Mouse (Mus musculus) layer of hippocampus, adult 9-10 months (tissue): Measurements from ENCODE around the gene Ubxn7.
"Not testable (repeated sequence)": the region's sequence is repeated elsewhere in the genome, so short reads cannot be mapped to it uniquely, and the experiment has no call there.

Experiments
- DNase-seq: peaks from one replicate; pipeline ENCODE4 v3.0.0; 2022; ENCODE audit warnings: low spot score

The Ubxn7 gene

GRCm38 (mm10) chr16:32332040-32332555 is at the start of gene Ubxn7:
Gene Ubxn7, plus strand, starts transcription at chr16:32332257.
- DNase-seq, result peak; percentile 91

GRCm38 (mm10) chr16:32282608-32283007 is 49.4 kb upstream of the Ubxn7 start:
- DNase-seq, result no peak

DNA sequence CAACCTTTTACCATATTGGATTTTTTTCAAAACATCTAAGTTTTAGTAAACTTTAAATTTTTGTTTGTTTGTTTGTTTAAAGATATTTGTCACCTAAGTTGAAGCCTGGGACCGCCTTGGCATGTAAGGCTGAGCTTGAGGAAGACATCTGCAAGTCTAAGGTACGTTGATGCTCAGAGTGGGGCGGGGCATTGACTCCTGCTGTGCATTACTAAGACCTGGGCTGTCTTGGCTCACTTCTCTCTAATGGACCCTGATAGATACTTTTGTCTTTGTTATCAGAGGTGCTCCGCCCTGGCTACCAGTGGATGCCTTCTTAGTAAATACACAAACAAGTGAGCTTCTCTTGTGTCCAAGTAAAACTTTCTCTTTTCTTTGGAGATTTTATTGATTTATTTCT is 40.2 kb upstream of the Ubxn7 start:
- DNase-seq, result no peak

DNA sequence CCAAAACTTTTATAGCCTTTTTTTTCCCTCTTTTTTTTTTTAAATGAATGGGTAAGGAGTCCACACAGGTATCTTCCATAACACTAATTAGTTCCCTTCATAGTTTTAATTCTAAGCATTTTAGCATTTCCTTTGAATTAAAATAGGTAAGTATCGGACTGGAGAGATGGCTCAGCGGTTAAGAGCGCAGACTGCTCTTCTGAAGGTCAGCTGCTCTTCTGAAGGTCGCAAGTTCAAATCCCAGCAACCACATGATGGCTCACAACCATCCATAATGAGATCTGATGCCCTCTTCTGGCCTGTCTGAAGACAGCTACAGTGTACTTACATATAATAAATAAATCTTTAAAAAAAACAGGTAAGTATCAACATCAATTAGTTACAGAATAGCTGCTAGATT is 32.4 kb upstream of the Ubxn7 start:
- not testable (repeated sequence) for DNase-seq

GRCm38 (mm10) chr16:32303046-32303445 is 29.0 kb upstream of the Ubxn7 start:
- DNase-seq, result no peak

DNA sequence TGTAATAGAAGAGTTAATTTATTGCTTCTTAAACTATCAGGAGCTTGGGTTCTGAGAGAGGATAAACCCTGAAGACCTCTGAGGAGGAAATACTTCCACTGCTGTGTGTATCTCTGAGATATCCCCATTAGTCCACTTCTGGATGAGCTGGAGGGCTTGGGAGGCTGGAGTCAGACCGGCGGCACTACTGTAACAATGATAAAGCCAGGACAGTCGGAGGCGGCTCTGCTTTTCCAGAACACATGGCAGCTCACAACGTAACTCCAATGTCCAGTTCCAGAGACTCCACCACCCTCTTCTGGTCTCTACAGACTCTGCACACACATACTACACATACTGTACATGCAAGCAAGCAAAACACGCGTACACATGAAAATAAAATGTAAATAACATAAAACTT is 28.2 kb upstream of the Ubxn7 start:
- DNase-seq, result no peak

- no peak for DNase-seq
Measured at GRCm38 (mm10) chr16:32311970-32312369, 20.1 kb upstream of the Ubxn7 start.

DNA sequence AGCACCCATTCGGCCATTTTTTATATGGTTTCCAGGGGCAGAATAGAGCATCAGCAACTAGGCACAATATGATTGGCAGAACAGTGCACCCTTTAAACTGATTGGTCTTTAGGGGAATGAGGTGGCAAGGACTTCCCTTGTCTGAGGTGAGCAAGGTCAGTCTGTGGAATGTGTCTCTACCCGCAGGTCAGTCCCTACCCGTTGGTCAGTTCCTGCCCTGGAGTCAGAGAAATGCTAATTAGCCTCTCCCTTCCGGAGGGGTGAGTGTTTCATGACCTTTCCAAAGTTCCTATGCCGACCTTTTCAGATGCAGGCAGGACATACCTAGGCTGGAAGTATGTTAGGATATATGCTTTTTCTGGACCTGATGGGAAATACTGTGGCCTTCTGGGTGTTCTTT is 19.7 kb upstream of the Ubxn7 start:
- no peak for DNase-seq

- DNase-seq, result no peak
Measured at GRCm38 (mm10) chr16:32312859-32313258, 19.2 kb upstream of the Ubxn7 start.

DNA sequence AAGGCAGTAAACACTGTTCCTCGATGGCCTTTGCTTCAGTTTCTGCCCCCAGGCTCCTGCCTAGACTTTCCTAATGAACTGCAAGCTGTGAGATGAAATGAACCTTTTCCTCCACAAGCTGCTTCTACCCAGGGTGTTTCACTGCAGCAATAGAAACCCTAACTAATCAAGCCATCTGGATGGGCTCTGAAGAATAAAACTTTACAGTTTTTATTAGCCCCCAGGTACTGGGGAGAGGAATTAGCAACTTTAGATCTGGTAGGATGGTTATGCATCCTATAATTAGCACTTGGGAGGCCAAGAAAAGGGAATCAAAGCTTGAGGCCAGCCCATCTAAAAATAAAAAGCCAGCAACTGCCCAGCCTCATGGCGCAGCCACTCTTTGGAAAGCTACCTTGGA is 15.5 kb upstream of the Ubxn7 start:
- no peak for DNase-seq

DNA sequence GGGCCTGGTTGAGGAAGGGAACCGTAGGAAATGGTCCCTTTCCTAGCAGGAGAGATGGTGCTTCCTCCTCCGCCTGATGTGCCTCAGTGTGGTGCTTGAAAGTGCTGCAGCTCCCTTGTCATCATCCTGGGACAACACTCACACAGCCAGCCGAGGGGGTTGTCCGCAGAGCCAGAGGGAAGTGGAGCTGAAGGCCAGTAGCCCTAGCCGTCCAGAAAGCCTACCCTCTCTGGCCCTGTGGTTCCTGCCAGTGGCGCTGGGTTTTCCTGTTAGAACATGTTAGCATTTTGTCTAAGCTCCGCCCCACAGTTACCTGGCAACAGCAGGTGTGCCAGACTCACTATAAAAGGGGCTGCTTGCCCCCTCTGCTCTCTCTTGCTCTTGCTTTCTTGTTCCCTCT is 8.1 kb upstream of the Ubxn7 start:
- no peak for DNase-seq

- no peak for DNase-seq
Measured at GRCm38 (mm10) chr16:32330876-32331670, 984 bp upstream of the Ubxn7 start.

DNA sequence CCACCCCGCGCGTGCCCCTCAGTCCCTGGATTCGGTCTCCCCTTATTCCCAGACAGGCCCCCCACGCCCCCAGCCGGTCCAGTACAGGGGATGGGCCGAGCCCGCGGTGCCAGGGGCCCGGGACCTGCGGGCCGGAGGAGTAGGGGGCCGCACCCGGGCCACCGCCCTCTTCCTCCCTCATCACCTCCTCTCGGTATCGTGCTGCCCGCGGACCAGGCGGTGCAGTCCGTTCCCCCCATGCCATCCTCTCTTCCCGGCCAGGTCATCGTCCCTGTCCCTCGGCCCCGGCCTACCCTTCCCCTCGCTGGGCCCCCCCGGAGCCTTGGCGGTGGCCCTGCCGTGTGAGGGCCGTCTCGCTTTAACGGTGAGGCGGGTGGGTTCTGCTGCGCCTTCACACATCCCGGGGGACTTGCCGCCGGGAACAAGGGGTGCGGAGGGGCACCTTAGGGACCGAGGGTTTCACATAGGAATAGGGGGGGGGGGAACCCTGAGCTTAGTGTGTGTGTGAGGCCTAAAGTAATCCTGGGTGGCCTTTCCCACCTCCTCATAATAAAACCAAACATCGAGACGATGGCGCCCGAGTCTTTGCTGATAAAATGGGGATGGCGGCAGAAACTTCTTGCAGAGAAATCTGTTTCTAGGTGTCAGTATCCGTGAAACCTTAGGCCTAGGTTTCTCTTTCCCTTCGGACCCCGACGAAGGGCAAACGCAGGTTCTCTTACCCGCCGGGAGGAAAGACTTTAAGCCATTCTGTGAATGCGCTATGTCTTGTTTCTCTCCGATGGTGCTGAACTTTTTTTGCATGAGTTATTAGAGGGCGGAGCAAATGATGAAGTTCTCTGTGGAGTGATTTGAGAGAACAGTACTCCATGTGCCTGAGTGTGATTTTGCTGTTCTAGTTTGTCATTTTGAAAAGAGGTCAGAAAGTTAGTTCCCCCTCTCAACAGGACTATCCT is 777 bp downstream of the Ubxn7 start:
- no peak for DNase-seq

- DNase-seq, result no peak
Measured at GRCm38 (mm10) chr16:32335146-32335545, 3.1 kb downstream of the Ubxn7 start.

DNA sequence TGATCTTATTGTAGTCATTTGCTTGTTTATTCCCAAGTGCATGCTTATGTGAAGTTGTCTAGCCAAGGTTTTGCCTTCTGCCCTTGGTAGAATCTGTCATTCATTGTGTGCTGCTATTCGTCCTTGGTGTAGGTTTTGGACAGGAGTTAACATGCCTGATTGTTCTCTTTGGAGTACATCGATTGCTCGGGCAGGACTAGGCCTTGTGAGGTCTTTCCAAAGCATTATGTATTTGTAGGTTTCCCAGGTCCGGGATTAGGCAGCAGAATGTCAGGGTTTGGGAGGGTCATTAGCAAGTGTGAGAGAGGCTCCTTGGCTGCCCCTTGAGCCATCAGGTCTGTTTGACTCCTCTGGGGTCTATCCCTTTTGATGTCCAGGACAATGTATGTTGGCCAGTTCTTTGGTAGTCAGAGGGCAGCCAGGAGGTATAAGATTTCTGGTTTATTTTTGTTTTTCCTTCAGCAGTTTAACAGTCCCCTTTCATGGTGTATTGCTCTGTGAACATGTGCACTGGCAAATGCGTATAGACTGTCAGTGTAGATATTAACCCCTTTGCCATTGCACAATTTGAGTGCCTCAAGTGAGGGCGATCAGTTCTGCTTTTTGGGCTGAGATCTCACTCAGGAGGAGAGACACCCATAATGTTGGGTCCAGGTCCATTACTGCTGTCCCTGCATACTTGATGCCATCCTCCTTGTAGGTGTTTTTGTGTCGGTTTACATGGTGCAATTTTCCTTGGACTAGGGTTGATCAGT is 4.1 kb downstream of the Ubxn7 start:
- DNase-seq, result no peak

DNA sequence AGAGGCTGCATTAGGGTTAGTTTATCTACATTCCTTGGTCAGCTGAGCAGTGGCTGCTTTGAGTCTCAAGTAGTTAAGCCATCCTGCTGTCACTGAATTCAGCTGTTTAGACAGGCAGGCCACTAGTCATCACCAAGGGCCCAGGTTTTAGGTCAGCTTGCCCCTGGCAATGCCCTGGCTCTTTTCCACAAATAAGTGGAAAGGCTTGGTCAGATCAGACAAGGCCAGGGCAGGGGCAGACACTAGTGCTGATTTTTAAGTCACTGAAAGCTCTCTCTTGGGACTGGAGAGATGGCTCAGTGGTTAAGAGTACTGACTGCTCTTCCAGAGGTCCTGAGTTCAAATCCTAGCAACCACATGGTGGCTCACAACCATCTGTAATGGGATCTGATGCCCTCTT is 4.9 kb downstream of the Ubxn7 start:
- DNase-seq, result no peak

DNA sequence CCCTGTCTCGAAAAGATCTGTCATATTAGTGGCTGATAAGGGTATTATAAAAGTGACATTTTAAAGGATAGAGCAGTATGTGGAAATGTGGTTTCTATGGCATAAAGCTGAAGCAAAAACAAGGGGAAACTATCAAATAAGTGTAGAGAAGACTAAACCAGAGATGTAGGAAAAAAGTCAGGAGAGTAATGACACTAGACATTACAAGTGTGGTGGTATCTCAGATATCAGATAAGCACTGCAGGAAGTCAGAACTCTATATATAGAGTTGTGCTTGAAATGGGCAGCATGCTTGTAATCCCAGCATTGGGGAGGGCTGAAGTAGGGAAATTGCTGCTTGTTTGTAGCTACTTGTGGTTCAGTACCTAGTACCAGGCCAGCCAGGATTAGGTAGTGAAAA is 8.4 kb downstream of the Ubxn7 start:
- no peak for DNase-seq

GRCm38 (mm10) chr16:32345521-32345920 is 13.5 kb downstream of the Ubxn7 start:
- no peak for DNase-seq

DNA sequence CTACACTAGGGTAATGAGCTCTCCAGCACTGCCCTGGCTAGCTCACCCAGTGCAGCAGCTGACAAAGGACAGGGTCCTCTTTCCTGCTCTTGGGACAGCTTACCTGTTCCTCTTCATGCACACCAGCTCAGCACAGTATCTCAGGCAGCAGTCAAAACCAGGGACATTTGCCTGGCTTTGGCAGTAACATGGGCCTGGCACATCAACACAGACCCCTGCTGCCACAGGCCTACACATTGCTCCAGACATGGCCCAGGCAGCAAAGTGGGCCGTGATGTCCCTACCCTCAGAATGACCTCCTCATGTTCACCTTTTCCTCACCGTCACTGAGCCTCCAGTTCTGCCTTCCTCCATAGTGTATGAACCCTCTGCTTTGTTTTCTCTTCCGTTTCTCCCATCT is 18.7 kb downstream of the Ubxn7 start:
- no peak for DNase-seq

DNA sequence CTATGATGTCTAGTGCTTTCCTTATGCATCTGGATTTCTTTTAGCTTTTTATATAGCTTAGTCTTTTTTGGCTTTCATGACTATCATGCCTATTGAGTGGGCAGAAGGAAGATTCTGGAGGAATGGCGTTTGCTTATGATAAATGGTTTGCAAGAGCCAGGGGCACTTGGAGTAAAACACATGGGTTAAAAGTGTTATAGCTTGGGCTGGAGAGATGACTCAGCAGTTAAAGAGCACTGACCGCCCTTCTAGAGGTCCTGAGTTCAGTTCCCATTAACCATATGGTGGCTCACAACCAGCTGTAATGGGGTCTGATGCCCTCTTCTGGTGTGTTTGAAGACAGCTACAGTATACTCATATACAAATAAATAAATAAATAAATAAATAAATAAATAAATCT is 31.5 kb downstream of the Ubxn7 start:
- DNase-seq, result no peak

DNA sequence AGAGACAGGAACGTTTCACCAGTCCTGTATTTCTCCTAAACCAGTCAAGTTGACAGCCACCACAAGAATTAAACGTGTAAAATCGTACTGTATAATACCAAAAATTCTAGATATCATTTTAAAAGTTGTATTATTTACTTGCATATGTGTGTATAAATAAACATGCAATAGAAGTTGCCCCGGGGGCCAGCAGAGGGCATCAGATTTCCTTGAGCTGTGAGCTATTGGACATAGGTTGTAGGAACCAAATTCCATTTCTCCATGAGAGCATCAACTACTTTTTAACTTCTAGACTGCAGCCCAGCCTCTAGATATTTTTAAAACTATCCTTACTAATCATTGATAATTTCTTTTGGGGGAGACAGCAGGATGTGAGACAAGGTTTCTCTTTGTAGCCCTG is 39.3 kb downstream of the Ubxn7 start:
- no peak for DNase-seq

DNA sequence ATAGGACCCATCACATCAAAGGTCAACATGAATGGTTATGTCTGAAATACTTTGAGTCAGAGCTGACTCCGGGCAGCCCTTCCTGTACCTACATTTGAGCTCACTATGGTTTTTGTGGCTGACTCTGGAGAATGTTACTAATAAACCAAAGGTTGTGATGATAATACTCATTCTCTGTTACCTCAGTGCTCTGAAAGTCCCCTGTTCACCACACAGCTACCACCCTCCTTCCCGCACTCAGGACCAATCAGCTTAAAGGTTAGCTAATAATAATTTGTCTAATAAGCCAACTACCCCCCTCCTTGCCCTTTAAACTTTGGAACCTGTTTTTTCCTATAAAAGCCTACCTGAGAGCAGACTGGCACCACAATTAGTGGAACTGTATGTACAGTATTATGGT is 47.5 kb downstream of the Ubxn7 start:
- DNase-seq, result no peak
